Mouse (Mus musculus) gastrocnemius, adult 18-20 months (tissue): ENCODE results near the gene Cyp2j6. TPM values are rescaled to one million over a fixed set of nuclear protein-coding genes. Genes with fewer than 3 reads are reported as not detected.
A peak's percentile ranks its signal among the peaks of the same experiment; 100 is the strongest.
"Not testable (repeated sequence)": the region's sequence is repeated elsewhere in the genome, so short reads cannot be mapped to it uniquely, and the experiment has no call there.

Experiments
- DNase-seq: peaks from one replicate; pipeline ENCODE4 v3.0.0; 2021; ENCODE audit warnings: low spot score
- long read RNA-seq, 2 experiments: library from polyadenylated mRNA; stranded (forward); transcript quantifications; one replicate each; pipeline ENCODE4 v2.0.0; 2021
- total RNA-seq, 2 experiments: library from RNA; stranded (reverse); gene quantifications; 2 replicates each; pipeline ENCODE4 v1.2.3; 2021

Gene Cyp2j6
- 1 to 10 TPM; 1.3 TPM for total RNA-seq
- long read RNA-seq, experiment 1 = 0 reads
- long read RNA-seq, experiment 2, partial matches to known transcripts = 0 of 2 reads
- long read RNA-seq, experiment 2, other reads (novel, unspliced or antisense) = 0 of 2 reads

DNA sequence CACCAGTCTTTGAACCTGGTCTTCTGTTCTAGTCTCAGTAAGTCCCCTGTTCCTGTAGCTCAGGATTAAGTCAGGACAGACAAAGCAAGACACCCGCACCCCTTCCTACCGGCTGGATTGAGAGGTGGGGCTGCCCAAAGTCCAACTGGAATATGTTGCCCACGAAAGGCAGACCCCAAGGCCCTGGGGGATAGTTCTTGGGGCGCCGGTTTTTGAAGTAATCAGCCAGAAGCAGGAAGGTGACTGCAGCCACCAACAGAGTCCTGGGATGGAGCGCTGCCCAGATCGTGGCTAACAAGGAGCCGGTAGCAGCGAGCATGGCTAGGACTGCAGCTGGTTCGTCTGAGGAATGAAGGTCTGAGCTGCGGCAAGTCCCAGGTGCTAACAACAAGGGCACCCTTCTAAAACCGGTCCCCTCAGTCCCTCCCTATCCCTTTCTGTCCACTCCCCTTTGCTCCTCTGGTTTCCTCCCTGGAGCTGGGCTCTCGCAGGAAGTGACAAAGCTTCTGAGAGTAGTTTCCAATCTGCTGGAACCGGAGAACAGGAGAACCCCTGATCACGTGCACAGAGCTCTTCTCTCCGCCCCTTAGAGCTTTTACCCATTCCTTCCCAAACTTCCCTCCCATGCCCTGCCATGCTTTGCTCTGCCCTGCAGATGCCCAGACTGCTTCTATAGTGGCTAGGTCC lies at the start of gene Cyp2j6:
Gene Cyp2j6 (minus strand): TSS at position 529 of the 687 bp plus-strand sequence.
- peak; percentile 34 for DNase-seq

DNA sequence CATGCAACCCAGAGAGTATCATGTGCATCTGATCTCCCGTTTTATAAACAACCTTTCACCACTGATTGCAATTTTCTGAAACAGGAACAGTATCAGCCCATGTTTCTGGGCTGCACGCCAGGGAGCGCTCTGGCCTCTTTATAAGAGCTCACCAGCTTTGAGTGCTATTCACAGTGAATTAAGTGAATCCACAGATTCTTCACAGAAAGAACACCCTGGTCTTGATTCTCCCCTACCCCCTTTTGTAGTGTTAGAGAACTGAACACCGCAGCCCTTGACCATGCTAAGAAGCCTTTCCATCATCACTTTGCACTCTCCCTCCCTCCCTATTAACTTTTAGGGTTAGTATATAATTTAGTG lies 38.3 kb upstream of the Cyp2j6 start:
- DNase-seq = peak; percentile 67

DNA sequence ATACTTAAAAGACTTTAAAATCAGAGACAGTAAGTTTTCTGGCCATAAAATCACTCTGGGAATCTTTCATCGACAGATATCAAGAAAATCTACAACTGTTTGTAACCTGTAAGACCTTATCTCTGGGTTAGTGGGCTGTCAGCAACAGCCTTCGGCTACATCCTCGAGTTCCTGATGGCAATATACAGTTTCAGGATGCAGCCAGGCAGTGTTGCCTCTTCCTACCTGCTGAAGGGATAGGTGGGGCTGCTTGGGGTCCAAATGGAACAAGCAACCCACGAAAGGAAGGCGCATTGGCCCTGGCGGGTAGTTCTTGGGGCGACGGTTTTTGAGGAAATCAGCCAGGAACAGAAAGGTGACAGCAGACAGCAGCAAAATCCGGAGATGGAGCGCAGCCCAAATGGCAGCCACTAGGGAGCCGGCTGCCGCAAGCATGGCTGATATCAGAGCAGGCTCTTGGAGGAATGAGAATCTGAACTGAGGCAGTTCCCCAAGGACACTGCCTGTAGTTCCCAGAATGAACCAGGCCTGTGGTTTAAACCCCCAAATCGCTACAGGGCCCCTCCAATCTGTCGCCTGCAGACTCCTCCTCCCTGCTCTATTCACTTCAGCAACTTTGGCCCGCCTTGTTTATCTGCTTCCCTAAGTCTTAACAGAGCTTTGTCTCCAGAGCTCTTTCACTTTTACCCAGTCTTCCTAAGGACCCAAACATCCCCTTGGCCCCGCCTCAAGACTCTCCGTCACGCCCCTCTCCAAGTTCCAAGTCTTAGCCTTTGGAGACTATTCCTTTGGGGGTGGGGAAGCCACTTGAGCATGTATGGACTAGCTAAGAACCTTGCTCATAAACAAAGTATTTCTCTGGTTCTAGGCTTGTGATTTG lies 37.7 kb upstream of the Cyp2j6 start, which contains the start of gene Cyp2j9:
Gene Cyp2j9 (minus strand): TSS at position 668 of the 880 bp plus-strand sequence.
- peak; percentile 79 for DNase-seq

DNA sequence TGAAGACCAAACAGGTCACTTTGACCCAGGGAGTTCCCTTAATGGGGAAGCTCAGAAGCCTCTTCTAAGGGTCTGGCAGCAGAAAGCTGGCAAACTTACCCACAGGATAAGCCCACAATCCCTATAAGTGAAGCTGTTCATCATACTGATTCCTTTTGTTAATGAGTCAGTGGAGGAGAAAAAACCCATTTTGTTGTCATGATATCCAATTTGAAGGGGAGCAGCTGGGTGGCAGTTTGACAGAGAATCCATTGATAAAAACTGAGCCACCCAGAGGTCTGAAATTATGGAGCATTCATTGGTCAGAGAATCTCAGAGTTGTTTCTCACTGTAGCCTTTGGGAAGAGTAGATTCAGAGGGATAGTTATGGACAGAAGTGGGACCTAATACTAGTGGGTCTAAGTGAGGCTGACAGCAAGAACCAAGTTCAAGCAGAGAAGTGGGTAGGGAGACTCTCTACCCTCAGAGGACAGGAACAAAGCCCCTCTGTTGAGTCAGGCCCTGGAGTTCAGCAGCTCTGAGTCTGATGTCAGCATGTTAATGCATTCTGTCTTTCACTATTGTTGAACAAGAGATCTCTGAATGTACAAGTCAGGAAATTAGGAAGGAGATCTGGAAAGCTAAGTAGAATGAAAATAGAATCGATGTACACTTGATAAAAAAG lies 28.1 kb upstream of the Cyp2j6 start:
- DNase-seq = no peak

DNA sequence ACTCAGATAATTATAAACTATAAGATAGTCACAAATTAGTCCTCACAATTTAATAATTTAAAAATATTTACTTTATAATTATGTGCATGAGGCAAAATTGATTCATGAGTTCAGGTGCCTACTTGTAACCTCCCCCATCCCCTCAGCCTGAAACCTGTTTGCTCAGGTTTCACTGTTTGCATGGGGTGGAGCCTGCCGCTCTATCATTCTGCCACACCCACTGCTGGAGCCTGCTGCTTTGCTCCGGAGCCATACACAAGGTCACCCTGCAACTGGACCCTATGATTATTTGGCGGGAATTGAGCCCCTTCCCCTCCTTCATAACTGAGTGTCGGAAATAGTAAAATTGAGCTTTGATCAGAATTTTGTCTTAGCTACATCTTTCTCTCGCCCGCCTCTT lies 26.9 kb upstream of the Cyp2j6 start:
- DNase-seq = not testable (repeated sequence)

DNA sequence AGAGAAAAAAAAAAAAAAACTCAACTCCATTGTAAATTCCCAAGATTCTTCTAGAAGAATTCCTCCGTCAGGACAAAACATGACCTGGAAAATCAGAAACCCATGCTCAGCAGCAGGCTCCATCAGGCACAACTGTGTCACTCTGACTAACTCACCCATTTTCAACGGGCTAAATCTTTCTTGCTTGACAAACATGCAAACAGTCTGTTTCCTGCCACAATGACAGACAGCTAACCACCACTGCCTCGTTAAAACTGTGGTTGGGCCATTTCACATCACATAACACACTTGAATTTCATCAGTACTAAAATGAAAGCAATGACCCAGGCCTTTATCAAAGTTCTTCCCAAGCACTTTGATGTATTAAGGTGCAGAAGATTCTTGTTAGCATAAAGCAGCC lies 16.0 kb upstream of the Cyp2j6 start:
- DNase-seq = no peak

DNA sequence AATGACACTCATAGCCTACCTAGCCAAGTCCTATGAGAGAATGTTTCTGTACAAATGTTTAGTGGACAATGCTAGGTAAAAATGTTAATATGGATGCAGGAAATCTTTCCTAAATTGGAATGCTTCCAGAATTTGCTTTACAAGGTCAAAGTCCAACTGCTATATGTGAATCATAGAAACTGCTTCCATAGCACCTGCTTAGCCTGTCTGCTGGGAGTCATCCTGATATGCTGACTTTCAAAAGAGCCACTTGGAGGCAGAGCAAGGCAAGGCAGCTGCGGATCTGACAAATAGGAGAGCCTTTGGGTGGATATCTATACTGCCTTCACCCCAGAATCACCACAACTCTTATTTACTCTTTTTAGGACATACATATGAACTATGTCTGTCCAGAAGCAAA lies 14.5 kb upstream of the Cyp2j6 start:
- no peak for DNase-seq

DNA sequence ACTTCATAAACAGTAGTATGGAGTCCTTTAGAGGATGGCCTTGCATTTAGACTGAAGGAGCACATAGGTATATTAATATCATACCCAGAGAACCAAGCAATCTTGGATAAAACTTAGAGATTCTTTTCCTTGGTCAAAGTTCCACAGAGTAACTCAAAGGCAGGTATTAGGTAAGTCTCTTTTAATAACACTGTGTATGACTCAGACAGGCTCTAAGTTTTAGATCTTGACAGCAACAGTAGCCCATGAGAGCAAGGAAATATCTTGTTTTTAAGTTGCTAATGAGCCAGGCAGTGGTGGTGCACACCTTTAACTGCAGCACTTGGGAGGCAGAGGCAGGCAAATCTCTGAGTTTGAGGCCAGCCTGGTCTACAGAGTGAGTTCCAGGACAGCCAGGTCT lies 12.3 kb upstream of the Cyp2j6 start:
- no peak for DNase-seq

DNA sequence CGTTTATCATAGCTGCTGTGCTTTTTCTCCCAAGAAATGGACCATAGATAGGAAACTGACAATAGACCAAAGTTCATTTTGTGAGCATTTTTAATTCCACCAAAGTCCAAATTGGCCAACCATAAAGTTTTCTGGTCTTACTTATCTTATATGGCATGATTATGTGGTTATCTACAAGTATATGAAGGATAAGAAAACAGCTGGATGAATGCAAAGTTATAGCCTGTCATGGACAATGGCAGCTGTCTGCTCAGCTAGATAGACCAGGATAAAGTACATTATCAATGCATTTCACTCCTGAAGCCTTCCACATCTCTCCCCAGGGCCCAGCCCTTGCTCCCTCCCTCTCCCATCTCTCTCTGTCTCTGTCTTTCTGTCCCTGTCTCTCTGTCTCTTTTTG lies 7.0 kb upstream of the Cyp2j6 start:
- no peak for DNase-seq

DNA sequence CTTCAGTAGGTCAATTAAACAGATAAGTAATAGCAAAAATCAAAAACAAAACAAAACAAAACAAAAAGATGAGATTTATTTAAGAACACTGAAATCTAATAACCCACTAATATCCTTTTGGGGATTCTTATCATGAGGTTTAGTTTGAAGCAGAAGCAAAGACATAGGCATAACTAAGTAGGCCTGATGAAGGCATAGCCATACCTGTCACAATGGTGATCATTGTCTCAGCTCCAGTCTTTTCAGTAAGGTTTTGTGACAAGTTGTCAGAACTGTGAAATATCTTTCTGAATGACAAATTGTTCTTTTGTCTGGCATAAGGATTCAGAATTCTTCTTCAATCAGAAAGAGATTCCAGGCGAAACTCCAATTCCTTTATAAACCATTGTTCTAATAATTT lies 6.3 kb upstream of the Cyp2j6 start:
- DNase-seq = no peak

DNA sequence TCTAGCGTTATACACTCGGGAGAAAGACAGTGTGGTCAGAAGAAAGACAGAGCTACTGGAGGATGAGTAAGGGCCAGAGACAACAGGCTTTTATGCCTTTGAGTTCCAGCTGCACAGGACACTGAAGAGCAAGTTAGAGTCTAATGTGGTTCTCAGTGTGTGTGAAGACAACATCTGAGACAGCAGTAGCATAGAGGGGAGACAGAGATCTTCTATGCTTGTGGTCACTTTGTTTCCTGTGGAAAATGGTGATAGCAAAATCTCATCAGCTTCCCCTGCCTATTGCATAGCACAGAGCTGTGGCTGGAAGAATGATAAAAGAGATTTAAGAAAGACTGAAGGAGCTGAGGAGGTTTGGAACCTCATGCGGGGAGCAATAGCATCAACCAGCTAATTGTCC lies 1.8 kb downstream of the Cyp2j6 start:
- no peak for DNase-seq

DNA sequence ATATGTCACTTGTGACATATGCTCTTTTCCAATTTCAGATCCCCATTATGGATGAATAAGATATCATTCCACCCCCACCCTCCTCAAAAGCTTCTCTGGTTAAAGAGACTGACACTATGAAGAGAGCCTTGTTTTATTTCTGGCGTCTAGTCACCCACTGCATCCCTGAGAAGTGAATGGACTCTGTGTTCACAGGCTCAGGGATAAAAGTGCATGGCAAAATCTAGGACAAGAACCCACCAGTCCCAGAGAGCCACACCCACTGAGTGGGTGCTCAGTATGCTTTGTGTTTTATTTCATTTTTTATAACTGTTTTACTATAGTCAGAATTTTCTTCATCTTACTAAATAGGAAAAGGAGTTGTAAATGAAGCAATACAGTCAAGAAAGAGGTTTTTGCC lies 7.5 kb downstream of the Cyp2j6 start:
- DNase-seq = no peak

DNA sequence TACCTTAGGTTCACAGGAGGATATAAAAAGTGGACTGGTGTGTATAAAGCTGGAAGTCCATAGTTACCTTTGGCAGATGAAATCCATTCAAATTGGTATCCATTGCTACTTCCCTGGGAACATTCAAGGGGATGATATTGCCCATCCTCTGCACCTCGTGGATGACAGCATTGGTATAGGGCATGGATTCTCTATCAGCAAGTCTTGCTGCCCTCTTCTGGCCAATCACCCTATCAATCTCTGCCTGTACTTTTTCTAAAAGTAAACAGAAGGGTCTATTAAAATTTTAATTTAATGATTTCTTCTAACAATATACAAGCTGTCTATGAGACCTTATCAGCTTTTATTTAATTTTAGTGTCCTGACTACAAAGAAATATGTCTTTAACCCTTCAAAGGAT lies 27.7 kb downstream of the Cyp2j6 start:
- no peak for DNase-seq

DNA sequence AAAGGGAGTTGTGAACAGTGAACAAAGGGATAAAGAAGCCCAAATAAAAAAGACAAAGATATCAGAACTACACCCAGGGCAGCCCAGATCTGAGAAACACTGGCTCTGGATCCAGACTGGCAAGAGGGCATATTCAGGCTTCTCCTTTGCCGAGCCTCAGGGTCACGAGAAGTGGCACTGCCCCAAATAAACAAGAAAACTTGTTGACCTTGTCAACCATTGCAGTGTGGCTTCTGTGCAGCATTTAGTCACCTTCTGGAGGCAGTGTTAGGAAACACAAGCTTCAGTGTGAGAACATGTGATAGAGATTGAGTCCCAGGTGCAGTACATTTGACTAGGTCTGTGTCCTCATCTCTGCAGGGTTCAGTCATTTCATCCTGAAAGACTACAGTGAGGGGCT lies 31.2 kb downstream of the Cyp2j6 start:
- DNase-seq = no peak

DNA sequence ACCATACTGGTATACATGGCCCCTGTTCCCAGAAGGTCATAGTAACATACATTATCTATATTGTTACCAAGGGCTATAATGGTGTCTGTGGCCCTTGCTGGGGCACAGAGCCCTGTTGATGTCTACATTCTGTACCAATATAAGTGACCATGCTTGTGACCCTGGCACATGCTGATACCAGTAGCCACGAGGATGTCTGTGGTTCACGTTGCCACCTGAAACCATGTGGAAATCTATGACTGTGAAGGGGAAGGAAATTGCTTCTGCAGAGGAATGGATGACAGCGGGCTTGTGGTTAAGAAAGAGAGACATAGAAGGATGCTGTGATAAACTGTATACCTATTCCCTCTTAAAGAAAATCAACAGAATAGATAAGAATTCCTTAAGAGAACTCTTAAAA lies 43.4 kb downstream of the Cyp2j6 start:
- no peak for DNase-seq

DNA sequence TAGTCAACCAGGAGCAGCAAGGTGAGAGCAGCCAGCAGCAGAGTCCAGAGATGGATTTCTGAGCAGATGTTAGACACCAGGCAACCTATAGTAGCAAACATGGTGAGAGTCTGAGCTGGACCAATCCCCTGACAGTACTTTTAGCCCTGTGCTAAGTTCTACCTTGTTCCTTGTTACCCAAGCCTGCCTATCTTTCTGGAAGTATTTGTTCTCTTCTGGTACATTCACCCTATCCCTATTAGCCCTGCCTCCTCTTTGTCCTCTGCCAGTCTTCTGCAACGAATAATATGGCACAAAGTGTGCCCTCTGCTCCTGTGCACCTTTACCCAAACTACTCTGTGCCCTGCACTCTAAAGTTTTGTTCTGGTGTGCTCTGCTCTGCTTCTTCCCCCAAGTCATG lies 46.2 kb downstream of the Cyp2j6 start, which contains the start of gene Cyp2j8:
Gene Cyp2j8 (minus strand): TSS at position 101 of the 400 bp plus-strand sequence.
- DNase-seq = no peak

Other genes starting within 250 kb of the Cyp2j6 start
- gene Cyp2j11, start 205.0 kb downstream of the Cyp2j6 start, total RNA-seq = not detected
- gene Cyp2j8, start 46.3 kb downstream of the Cyp2j6 start, total RNA-seq = not detected
- gene Cyp2j9, start 37.9 kb upstream of the Cyp2j6 start, total RNA-seq = under 1 TPM; 0.69 to 0.80 TPM
- under 1 TPM in 1 of 2 experiments, not detected in 1; 0.09 TPM for gene Cyp2j5, start 110.5 kb upstream of the Cyp2j6 start, total RNA-seq
- not detected for gene Gm12695, start 231.5 kb upstream of the Cyp2j6 start, total RNA-seq